In the genomic region with DNA sequence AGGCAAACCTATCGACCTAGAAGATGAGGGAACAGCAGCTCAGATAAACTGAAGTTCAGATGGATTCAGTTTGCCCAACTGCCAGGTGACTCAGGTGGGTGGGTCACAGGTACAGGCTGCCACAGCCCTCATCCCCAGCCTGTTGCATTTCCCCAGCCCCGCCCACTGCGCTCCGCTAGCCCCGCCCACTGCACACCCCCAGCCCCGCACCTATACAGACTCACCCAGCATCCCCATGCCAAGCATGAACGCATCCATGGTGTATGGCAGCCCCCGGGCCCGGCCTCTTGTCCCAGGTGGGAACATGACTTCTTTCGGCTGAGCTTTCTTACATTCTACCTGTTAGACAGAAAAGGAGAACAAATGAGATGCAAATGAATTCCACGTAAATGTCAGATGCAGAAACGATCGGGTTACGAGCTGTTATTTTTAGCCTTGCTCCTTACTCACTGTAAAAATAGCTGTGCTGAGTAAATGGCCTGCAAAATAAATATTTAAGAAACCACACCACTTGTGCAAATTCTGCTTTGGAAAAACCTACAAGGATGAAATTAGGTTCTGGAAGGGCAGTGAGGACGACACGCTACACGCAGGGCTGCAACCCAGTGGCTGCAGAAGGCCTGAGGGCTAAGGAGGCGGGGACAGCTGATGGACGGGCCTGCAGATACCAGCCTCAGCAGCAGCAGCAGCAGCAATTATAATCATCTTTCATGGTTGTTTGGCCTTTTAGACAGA, we compare ENCODE assay signal across 8 mouse cellular contexts.
DNase-seq lines count a peak whose midpoint lies in the region; ATAC-seq and TF ChIP-seq lines count a peak whose summit lies in the region.

No protein-coding gene starts in this region.

- peak overlapping the region; percentile 38; the same call in 1 of the 2 replicates for H3K27ac ChIP-seq in intestine, embryonic 14.5 days (ENCODE audit: low read depth)
- H3K27ac ChIP-seq in intestine, postnatal 0 days (ENCODE audit: low read depth, low read length), result no peak overlapping the region
- peak overlapping the region; percentile 80 for H3K27ac ChIP-seq in hindbrain, embryonic 10.5 days
- peak overlapping the region; percentile 55; the same call in 1 of the 2 replicates for H3K27ac ChIP-seq in midbrain, postnatal 0 days (ENCODE audit: low read depth, low read length)
- H3K27ac ChIP-seq in liver, postnatal 0 days (ENCODE audit: low read depth), result no peak overlapping the region

- 61% methylated on average over 19 of the region's 19 CpGs for WGBS in intestine, embryonic 14.5 days
- 69% methylated on average over 19 of the region's 19 CpGs for WGBS in intestine, postnatal 0 days
- WGBS in hindbrain, embryonic 10.5 days, result 68% methylated on average over 19 of the region's 19 CpGs
- 58% methylated on average over 19 of the region's 19 CpGs for WGBS in midbrain, postnatal 0 days
- WGBS in liver, postnatal 0 days (ENCODE audit: insufficient replicate concordance), result 79% methylated on average over 19 of the region's 19 CpGs

- H3K9me3 ChIP-seq in intestine, embryonic 14.5 days (ENCODE audit: control insufficient read depth, low read length), result no peaks in the 10 kb centered on the region
- H3K9me3 ChIP-seq in intestine, postnatal 0 days (ENCODE audit: control insufficient read depth), result no peaks in the 10 kb centered on the region
- H3K9me3 ChIP-seq in hindbrain, embryonic 10.5 days, result no peaks in the 10 kb centered on the region
- no peaks in the 10 kb centered on the region for H3K9me3 ChIP-seq in midbrain, postnatal 0 days (ENCODE audit: low read length)
- H3K9me3 ChIP-seq in liver, postnatal 0 days (ENCODE audit: low read length), result no peaks in the 10 kb centered on the region

- no peak overlapping the region for H3K4me3 ChIP-seq in intestine, embryonic 14.5 days (ENCODE audit: low read depth, low read length)
- H3K4me3 ChIP-seq in intestine, postnatal 0 days (ENCODE audit: low read depth, low read length), result no peak overlapping the region
- H3K4me3 ChIP-seq in hindbrain, embryonic 10.5 days, result no peak overlapping the region
- no peak overlapping the region for H3K4me3 ChIP-seq in midbrain, postnatal 0 days (ENCODE audit: low read depth, low read length)
- no peak overlapping the region for H3K4me3 ChIP-seq in liver, postnatal 0 days (ENCODE audit: low read depth, low read length)

- intact Hi-C loops in left cerebral cortex, postnatal 4 days (cut with DNase I), result no loop called here

- H3K4me2 ChIP-seq in intestine, embryonic 14.5 days (ENCODE audit: low read length), result no peak overlapping the region
- H3K4me2 ChIP-seq in intestine, postnatal 0 days (replicated peaks; ENCODE audit: low read depth), result no peak overlapping the region
- no peak overlapping the region for H3K4me2 ChIP-seq in midbrain, postnatal 0 days (ENCODE audit: low read depth, low read length, poor library complexity, severe bottlenecking)
- H3K4me2 ChIP-seq in liver, postnatal 0 days (ENCODE audit: low read depth, low read length), result no peak overlapping the region

- no peak overlapping the region for H3K9ac ChIP-seq in intestine, embryonic 14.5 days (ENCODE audit: low read length)
- no peak overlapping the region for H3K9ac ChIP-seq in intestine, postnatal 0 days (ENCODE audit: low read depth, low read length)
- H3K9ac ChIP-seq in midbrain, postnatal 0 days (replicated peaks; ENCODE audit: low read length, poor library complexity, severe bottlenecking), result no peak overlapping the region
- no peak overlapping the region for H3K9ac ChIP-seq in liver, postnatal 0 days (replicated peaks)

- ATAC-seq in intestine, embryonic 14.5 days (replicated peaks; ENCODE audit: low FRiP score, low TSS enrichment, low read depth), result 0 out of 2 replicates have a peak, but pooled peaks have one; percentile 32
- no peak for ATAC-seq in intestine, postnatal 0 days
- ATAC-seq in midbrain, postnatal 0 days (ENCODE audit: low FRiP score), result no peak
- ATAC-seq in liver, postnatal 0 days, result no peak

- TF ChIP-seq POLR2A in brain, embryonic 14.5 days (IDR thresholded peaks at IDR 0.05; ENCODE audit: borderline replicate concordance, extremely low read depth, insufficient read depth, insufficient read length, poor library complexity, severe bottlenecking), result no peak

- no peak for TF ChIP-seq EP300 in liver, postnatal 0 days (IDR thresholded peaks at IDR 0.05; ENCODE audit: low read depth)

- H3K27me3 ChIP-seq in intestine, embryonic 14.5 days (replicated peaks; ENCODE audit: control insufficient read depth, insufficient read depth, low read length), result no peaks in the 10 kb centered on the region
- H3K27me3 ChIP-seq in intestine, postnatal 0 days (replicated peaks; ENCODE audit: control insufficient read depth, insufficient read depth, low read length), result no peaks in the 10 kb centered on the region
- H3K27me3 ChIP-seq in hindbrain, embryonic 10.5 days (ENCODE audit: insufficient read depth, poor library complexity, severe bottlenecking), result no peaks in the 10 kb centered on the region
- no peaks in the 10 kb centered on the region for H3K27me3 ChIP-seq in midbrain, postnatal 0 days (ENCODE audit: insufficient read depth, low read length)
- no peaks in the 10 kb centered on the region for H3K27me3 ChIP-seq in liver, postnatal 0 days (ENCODE audit: insufficient read depth, low read length)

- DNase-seq in intestine, embryonic 14.5 days (ENCODE audit: low spot score), result no peak
- peak; percentile 61 for DNase-seq in brain, embryonic 14.5 days (ENCODE audit: low read depth)
- DNase-seq in hindbrain, embryonic 10.5 days (ENCODE audit: low spot score), result no peak
- no peak for DNase-seq in midbrain, postnatal 0 days (ENCODE audit: low spot score)
- DNase-seq in frontal cortex, postnatal 36 days (ENCODE audit: low spot score in 2 of 2), result no peak
- DNase-seq in left cerebral cortex, postnatal 4 days, result no peak
- no peak for DNase-seq in liver, postnatal 0 days

- no peaks in the 10 kb centered on the region for H3K36me3 ChIP-seq in intestine, embryonic 14.5 days (ENCODE audit: control insufficient read depth, insufficient read depth, low read length)
- no peaks in the 10 kb centered on the region; the same call in 1 of the 2 replicates for H3K36me3 ChIP-seq in intestine, postnatal 0 days (ENCODE audit: control insufficient read depth, insufficient read depth)
- peaks cover 62% of the 10 kb centered on the region for H3K36me3 ChIP-seq in hindbrain, embryonic 10.5 days
- H3K36me3 ChIP-seq in midbrain, postnatal 0 days (ENCODE audit: insufficient read depth, low read length), result no peaks in the 10 kb centered on the region
- H3K36me3 ChIP-seq in liver, postnatal 0 days (replicated peaks; ENCODE audit: insufficient read depth, low read length), result no peaks in the 10 kb centered on the region

- peaks cover 22% of the 10 kb centered on the region for H3K4me1 ChIP-seq in intestine, embryonic 14.5 days (replicated peaks; ENCODE audit: control insufficient read depth, insufficient read depth, low read length)
- H3K4me1 ChIP-seq in intestine, postnatal 0 days (replicated peaks; ENCODE audit: control insufficient read depth, insufficient read depth, low read length), result peaks cover 10% of the 10 kb centered on the region; the same call in 1 of the 2 replicates
- peaks cover 55% of the 10 kb centered on the region for H3K4me1 ChIP-seq in hindbrain, embryonic 10.5 days (replicated peaks)
- H3K4me1 ChIP-seq in midbrain, postnatal 0 days (ENCODE audit: insufficient read depth, low read length), result no peaks in the 10 kb centered on the region
- H3K4me1 ChIP-seq in liver, postnatal 0 days (ENCODE audit: insufficient read depth), result no peaks in the 10 kb centered on the region

- TF ChIP-seq CTCF in intestine, postnatal 0 days (IDR thresholded peaks at IDR 0.05; ENCODE audit: low read depth), result no peak
- TF ChIP-seq CTCF in brain, embryonic 14.5 days (IDR thresholded peaks at IDR 0.05; ENCODE audit: borderline replicate concordance, extremely low read depth, insufficient read depth, insufficient read length), result no peak
- no peak for TF ChIP-seq CTCF in midbrain, postnatal 0 days (IDR thresholded peaks at IDR 0.05)
- TF ChIP-seq CTCF in liver, postnatal 0 days (IDR thresholded peaks at IDR 0.05; ENCODE audit: low read depth), result no peak

Comparison
In these comparisons a context has a peak if more than half of its experiments do, and no peak if none do; other contexts are left out.
1. H3K27ac ChIP-seq: peak in intestine, embryonic 14.5 days (single experiment), hindbrain, embryonic 10.5 days (single experiment) and midbrain, postnatal 0 days (single experiment); none in intestine, postnatal 0 days (single experiment) and liver, postnatal 0 days (single experiment).